Mouse (Mus musculus) thymus, adult 2 months (tissue): ENCODE data around the gene Nabp2.

ENCODE experiments used
- CTCF ChIP-seq: fragments of 200-500 bp; IDR thresholded peaks from 2 replicates; pipeline ENCODE4 v1.5.1; 2012; ENCODE audit warnings: mild to moderate bottlenecking, control low read depth, low read length, moderate library complexity, borderline replicate concordance; ENCODE audit not compliant: control insufficient read depth, poor library complexity, insufficient read depth; ENCODE audit errors: extremely low read depth
- POLR2A ChIP-seq: fragments of 200-500 bp; IDR thresholded peaks from 2 replicates; pipeline ENCODE4 v1.6.1; 2012; ENCODE audit warnings: mild to moderate bottlenecking, low read length, control low read depth, moderate library complexity; ENCODE audit not compliant: control insufficient read depth, poor library complexity, insufficient read depth; ENCODE audit errors: extremely low read depth

DNA sequence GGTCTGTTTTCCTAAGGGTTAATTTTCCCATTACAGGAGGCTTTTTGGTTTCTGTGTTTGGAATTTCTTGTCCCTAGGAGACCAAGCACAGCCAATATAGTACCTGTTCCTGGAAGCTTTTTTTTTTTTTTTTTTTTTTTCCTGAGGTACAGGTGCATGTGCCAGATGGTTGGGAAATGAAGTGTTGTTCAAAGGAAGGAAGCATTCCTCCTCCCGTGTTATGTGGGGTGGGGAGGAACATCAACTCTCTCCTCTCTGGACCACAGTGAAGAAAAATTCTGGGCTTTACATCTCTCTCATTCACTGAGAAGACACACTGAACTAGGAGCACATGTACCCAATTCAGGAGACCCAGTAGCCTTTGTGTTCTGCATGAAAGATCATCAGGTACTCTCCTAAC is 1.8 kb upstream of the Nabp2 start:
- TF ChIP-seq POLR2A (no peak), CTCF (no peak)
